Mouse (Mus musculus): ENCODE measurements around the gene Pik3cb. TPM values are rescaled to one million over a fixed set of nuclear protein-coding genes. Genes with fewer than 3 reads are reported as not detected.

Pik3cb gene
- polyA plus RNA-seq, 1 experiment from 2014 or later: 2.1 TPM

GRCm38 (mm10) chr9:99089904-99090303 lies 50.5 kb downstream of the Pik3cb start:
- no peaks in the 10 kb centered on the region for H3K4me1 ChIP-seq (replicated peaks)
- H3K36me3 ChIP-seq (replicated peaks): peaks cover 46% of the 10 kb centered on the region
- H3K9ac ChIP-seq: no peak overlapping the region
- no peak overlapping the region for H3K4me2 ChIP-seq
- H3K9me3 ChIP-seq (replicated peaks): no peaks in the 10 kb centered on the region
- ATAC-seq (ENCODE audit: insufficient read depth): no peak
- no peak overlapping the region for H3K27ac ChIP-seq (replicated peaks)
- 60% methylated on average over 4 of the region's 4 CpGs for WGBS (ENCODE audit: insufficient replicate concordance)
- H3K27me3 ChIP-seq: no peaks in the 10 kb centered on the region
- no peak overlapping the region for H3K4me3 ChIP-seq (replicated peaks)

DNA sequence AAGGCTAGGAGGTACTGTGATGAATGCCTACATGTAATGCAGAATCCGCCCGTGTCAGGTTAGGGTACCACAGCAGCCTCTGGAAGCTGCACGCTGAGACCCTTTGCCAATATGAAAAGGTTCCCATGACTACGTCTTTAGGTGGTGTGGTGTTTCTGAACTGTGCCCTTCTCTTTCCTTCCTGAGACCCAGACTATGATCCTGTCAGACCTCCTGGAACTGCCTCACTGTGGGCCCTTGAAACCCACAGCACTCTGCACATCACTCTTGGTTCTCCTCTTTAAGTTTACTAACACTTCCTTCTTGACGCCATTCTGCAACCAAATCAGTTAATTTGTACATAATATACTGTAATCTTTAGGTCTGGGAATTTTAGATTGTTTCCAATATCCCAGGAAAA lies 58.7 kb downstream of the Pik3cb start:
- Histone ChIP-seq H3K4me2 (no peak overlapping the region), H3K4me1 (replicated peaks) (no peaks in the 10 kb centered on the region), H3K27me3 (no peaks in the 10 kb centered on the region), H3K4me3 (replicated peaks) (no peak overlapping the region), H3K27ac (replicated peaks) (no peak overlapping the region), H3K9ac (no peak overlapping the region), H3K36me3 (replicated peaks) (peaks cover 27% of the 10 kb centered on the region), H3K9me3 (replicated peaks) (no peaks in the 10 kb centered on the region)
- no peak for ATAC-seq (ENCODE audit: insufficient read depth)
- 85% methylated on average over 5 of the region's 5 CpGs for WGBS (ENCODE audit: insufficient replicate concordance)

DNA sequence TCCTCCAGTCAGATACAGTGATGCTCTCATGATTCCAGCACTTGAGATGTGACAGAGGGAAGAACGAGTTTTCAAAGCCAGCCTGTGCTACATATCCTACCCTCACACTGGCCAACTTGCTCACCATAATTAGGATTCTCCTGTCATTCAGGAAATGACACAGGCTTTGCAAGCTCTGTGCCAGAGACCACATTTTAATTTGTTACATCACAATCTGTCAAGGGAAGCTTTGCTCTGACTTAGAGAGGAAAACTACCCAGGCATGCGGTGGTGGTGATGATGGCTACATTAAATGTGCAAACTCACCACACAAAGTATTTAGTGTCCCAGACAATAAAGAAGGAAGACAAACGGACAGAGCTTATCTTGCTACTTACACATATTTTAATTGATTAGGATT lies 59.1 kb downstream of the Pik3cb start:
- H3K4me3 ChIP-seq (replicated peaks): no peak overlapping the region
- WGBS (ENCODE audit: insufficient replicate concordance): 47% methylated on average over 3 of the region's 3 CpGs
- H3K27me3 ChIP-seq: no peaks in the 10 kb centered on the region
- no peaks in the 10 kb centered on the region for H3K4me1 ChIP-seq (replicated peaks)
- H3K27ac ChIP-seq (replicated peaks): no peak overlapping the region
- H3K36me3 ChIP-seq (replicated peaks): peaks cover 23% of the 10 kb centered on the region
- no peak for ATAC-seq (ENCODE audit: insufficient read depth)
- H3K9me3 ChIP-seq (replicated peaks): no peaks in the 10 kb centered on the region
- H3K4me2 ChIP-seq: no peak overlapping the region
- H3K9ac ChIP-seq: no peak overlapping the region

GRCm38 (mm10) chr9:99080657-99081056 lies 59.8 kb downstream of the Pik3cb start:
- WGBS (ENCODE audit: insufficient replicate concordance): 74% methylated on average over 2 of the region's 2 CpGs
- ATAC-seq (ENCODE audit: insufficient read depth): no peak

DNA sequence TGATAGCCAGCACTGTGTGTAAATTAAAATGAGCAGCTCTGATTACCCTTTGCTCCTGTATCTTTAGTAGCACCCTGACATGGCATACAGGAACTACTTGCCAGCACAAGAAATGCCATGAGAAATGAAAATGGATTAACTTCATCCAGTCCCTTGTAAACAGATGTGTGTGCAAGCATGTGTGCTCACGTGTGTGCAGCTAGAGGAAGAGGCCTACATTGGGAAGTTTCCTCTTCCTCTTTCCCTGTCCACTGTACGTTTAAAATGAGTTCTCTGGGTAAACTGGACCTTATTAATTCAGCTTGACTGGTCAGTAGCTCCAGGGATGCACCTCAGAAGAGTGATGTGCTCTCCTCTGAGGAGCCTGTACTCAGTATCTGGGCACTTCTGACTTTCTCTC lies 66.0 kb downstream of the Pik3cb start:
- no peaks in the 10 kb centered on the region for H3K27me3 ChIP-seq
- no peak for ATAC-seq (ENCODE audit: insufficient read depth)
- WGBS (ENCODE audit: insufficient replicate concordance): 22% methylated on average over 2 of the region's 2 CpGs
- H3K9me3 ChIP-seq (replicated peaks): no peaks in the 10 kb centered on the region
- H3K4me3 ChIP-seq (replicated peaks): no peak overlapping the region
- no peak overlapping the region for H3K4me2 ChIP-seq
- no peak overlapping the region for H3K27ac ChIP-seq (replicated peaks)
- no peak overlapping the region for H3K9ac ChIP-seq
- H3K4me1 ChIP-seq (replicated peaks): no peaks in the 10 kb centered on the region
- peaks cover 31% of the 10 kb centered on the region for H3K36me3 ChIP-seq (replicated peaks)

More at GRCm38 (mm10) chr9:99080657-99081056, 59.8 kb downstream of the Pik3cb start:
- Histone ChIP-seq H3K4me3 (replicated peaks) (no peak overlapping the region), H3K9me3 (replicated peaks) (no peaks in the 10 kb centered on the region), H3K4me1 (replicated peaks) (no peaks in the 10 kb centered on the region), H3K27ac (replicated peaks) (no peak overlapping the region), H3K27me3 (no peaks in the 10 kb centered on the region), H3K36me3 (replicated peaks) (peaks cover 17% of the 10 kb centered on the region; the same call in 1 of the 2 replicates), H3K9ac (no peak overlapping the region), H3K4me2 (no peak overlapping the region)

DNA sequence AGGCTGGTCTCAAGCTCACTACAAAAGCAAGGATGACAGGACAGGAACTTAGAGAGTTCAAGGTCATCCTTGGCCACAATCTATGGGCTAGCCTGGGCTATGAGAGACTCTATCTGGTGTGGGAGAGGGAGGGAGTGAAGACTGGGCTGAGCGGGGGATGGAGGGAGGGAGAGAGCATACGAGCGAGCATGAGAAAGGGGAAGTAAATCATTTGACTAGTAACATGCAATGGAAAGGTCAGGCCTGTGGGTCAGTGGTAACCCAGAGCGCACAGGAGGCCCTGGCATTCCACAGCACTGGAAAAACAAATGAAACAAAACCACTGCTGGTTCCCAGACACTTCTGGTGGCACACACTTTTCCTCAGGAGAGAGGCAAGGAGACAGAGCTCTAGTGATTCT lies 67.9 kb downstream of the Pik3cb start:
- Histone ChIP-seq H3K27me3 (no peaks in the 10 kb centered on the region), H3K4me2 (no peak overlapping the region), H3K4me1 (replicated peaks) (no peaks in the 10 kb centered on the region), H3K27ac (replicated peaks) (no peak overlapping the region), H3K4me3 (replicated peaks) (no peak overlapping the region), H3K9ac (no peak overlapping the region), H3K36me3 (replicated peaks) (peaks cover 41% of the 10 kb centered on the region), H3K9me3 (replicated peaks) (no peaks in the 10 kb centered on the region)
- WGBS (ENCODE audit: insufficient replicate concordance): 63% methylated on average over 4 of the region's 4 CpGs
- no peak for ATAC-seq (ENCODE audit: insufficient read depth)

DNA sequence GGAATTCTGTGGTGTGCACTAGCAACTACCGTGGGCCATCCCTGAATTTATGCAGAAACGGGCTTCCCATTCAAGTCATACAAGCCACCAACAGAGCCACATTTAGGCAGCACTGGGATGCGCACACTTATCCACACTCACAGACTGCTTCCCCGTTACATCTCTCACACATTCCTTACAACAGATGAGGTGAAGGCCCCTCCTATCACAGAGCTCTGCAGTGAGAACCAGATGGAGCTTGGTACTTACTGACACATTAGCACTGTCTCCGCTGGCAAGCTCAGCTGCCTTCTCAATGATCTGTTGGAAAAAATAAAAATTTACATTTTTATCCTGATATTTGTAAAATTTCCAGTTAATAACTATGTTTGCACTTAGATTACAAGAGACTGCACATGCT lies 75.1 kb downstream of the Pik3cb start:
- Histone ChIP-seq H3K4me3 (replicated peaks) (no peak overlapping the region), H3K9ac (no peak overlapping the region), H3K4me1 (replicated peaks) (no peaks in the 10 kb centered on the region), H3K4me2 (no peak overlapping the region), H3K9me3 (replicated peaks) (no peaks in the 10 kb centered on the region), H3K36me3 (replicated peaks) (peaks cover 66% of the 10 kb centered on the region), H3K27me3 (no peaks in the 10 kb centered on the region), H3K27ac (replicated peaks) (no peak overlapping the region)
- ATAC-seq (ENCODE audit: insufficient read depth): no peak
- WGBS (ENCODE audit: insufficient replicate concordance): 85% methylated on average over 5 of the region's 5 CpGs

GRCm38 (mm10) chr9:99064216-99064615 lies 76.2 kb downstream of the Pik3cb start:
- Histone ChIP-seq H3K27ac (replicated peaks) (no peak overlapping the region), H3K9ac (no peak overlapping the region), H3K27me3 (no peaks in the 10 kb centered on the region), H3K9me3 (replicated peaks) (no peaks in the 10 kb centered on the region), H3K4me1 (replicated peaks) (no peaks in the 10 kb centered on the region), H3K36me3 (replicated peaks) (peaks cover 64% of the 10 kb centered on the region), H3K4me2 (no peak overlapping the region), H3K4me3 (replicated peaks) (no peak overlapping the region)
- WGBS (ENCODE audit: insufficient replicate concordance): 51% methylated on average over 2 of the region's 2 CpGs
- ATAC-seq (ENCODE audit: insufficient read depth): no peak

GRCm38 (mm10) chr9:99062544-99062943 lies 77.9 kb downstream of the Pik3cb start:
- 36% methylated on average over 7 of the region's 7 CpGs for WGBS (ENCODE audit: insufficient replicate concordance)
- ATAC-seq (ENCODE audit: insufficient read depth): peak; percentile 51
- Histone ChIP-seq H3K9me3 (replicated peaks) (no peaks in the 10 kb centered on the region), H3K36me3 (replicated peaks) (peaks cover 64% of the 10 kb centered on the region), H3K4me2 (no peak overlapping the region), H3K27me3 (no peaks in the 10 kb centered on the region), H3K4me3 (replicated peaks) (no peak overlapping the region), H3K9ac (no peak overlapping the region), H3K27ac (replicated peaks) (no peak overlapping the region), H3K4me1 (replicated peaks) (no peaks in the 10 kb centered on the region)

DNA sequence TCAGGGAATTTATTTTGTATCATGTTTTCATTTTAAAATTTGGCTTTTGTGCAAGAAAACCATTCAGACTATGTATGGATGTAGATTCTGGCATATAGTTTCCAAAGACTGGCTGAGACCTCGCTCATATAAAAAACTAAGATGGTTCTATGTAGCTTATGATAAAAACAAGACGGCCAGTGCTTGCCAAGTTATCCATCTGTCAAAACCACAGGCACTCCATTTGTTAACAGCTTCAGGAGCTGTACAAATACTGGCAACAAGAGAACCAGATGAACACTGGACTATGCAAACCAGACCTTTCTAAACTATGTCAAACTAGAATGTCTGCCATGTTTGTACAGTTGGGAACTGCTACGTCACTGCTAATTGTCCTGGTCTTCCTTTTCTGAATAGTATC lies 82.7 kb downstream of the Pik3cb start:
- H3K4me2 ChIP-seq: no peak overlapping the region
- H3K36me3 ChIP-seq (replicated peaks): peaks cover 54% of the 10 kb centered on the region
- H3K9me3 ChIP-seq (replicated peaks): no peaks in the 10 kb centered on the region
- H3K4me3 ChIP-seq (replicated peaks): no peak overlapping the region
- no peak overlapping the region for H3K9ac ChIP-seq
- ATAC-seq (ENCODE audit: insufficient read depth): no peak
- no peaks in the 10 kb centered on the region for H3K4me1 ChIP-seq (replicated peaks)
- no peaks in the 10 kb centered on the region for H3K27me3 ChIP-seq
- H3K27ac ChIP-seq (replicated peaks): no peak overlapping the region
- 77% methylated on average over 3 of the region's 3 CpGs for WGBS (ENCODE audit: insufficient replicate concordance)

GRCm38 (mm10) chr9:99049760-99050159 lies 90.7 kb downstream of the Pik3cb start:
- H3K4me3 ChIP-seq (replicated peaks): no peak overlapping the region
- H3K27ac ChIP-seq (replicated peaks): no peak overlapping the region
- peaks cover 39% of the 10 kb centered on the region for H3K36me3 ChIP-seq (replicated peaks)
- no peaks in the 10 kb centered on the region for H3K4me1 ChIP-seq (replicated peaks)
- H3K9me3 ChIP-seq (replicated peaks): no peaks in the 10 kb centered on the region
- no peak overlapping the region for H3K9ac ChIP-seq
- no peak for ATAC-seq (ENCODE audit: insufficient read depth)
- 70% methylated on average over 6 of the region's 6 CpGs for WGBS (ENCODE audit: insufficient replicate concordance)
- H3K27me3 ChIP-seq: no peaks in the 10 kb centered on the region
- no peak overlapping the region for H3K4me2 ChIP-seq

DNA sequence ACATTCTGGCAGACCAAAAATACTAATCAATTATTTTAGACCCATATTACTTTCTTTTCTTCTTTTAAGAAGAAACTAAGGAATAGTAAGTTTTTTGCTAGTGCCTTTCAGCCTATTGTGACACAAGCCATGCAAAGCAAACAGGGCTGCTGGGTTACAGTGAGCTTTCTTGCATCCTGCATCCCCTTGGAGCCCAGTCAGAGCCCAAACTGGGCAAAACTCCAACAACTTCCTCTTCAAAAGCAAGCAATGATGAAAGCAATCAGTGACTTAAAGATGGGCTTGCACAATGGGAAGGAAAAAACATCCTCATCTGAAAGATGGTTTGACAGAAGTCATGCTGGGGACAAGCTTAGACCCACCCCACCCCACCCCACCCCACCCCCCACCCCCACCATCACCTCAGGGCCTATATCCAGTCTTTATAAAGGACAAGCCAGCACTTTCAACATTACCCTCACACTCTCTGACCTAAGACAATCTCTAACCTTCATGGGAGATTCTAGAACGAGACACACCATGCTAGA lies 91.6 kb downstream of the Pik3cb start:
- Histone ChIP-seq H3K36me3 (replicated peaks) (peaks cover 43% of the 10 kb centered on the region), H3K27ac (replicated peaks) (no peak overlapping the region), H3K9me3 (replicated peaks) (no peaks in the 10 kb centered on the region), H3K27me3 (no peaks in the 10 kb centered on the region), H3K4me3 (replicated peaks) (no peak overlapping the region), H3K9ac (no peak overlapping the region), H3K4me2 (no peak overlapping the region), H3K4me1 (replicated peaks) (no peaks in the 10 kb centered on the region)
- 79% methylated on average over 1 of the region's 1 CpGs for WGBS (ENCODE audit: insufficient replicate concordance)
- ATAC-seq (ENCODE audit: insufficient read depth): no peak

Measured in liver, embryonic 15.5 days (tissue).